Mouse (Mus musculus): ENCODE measurements around the gene Hsd17b12.

The Hsd17b12 gene

DNA sequence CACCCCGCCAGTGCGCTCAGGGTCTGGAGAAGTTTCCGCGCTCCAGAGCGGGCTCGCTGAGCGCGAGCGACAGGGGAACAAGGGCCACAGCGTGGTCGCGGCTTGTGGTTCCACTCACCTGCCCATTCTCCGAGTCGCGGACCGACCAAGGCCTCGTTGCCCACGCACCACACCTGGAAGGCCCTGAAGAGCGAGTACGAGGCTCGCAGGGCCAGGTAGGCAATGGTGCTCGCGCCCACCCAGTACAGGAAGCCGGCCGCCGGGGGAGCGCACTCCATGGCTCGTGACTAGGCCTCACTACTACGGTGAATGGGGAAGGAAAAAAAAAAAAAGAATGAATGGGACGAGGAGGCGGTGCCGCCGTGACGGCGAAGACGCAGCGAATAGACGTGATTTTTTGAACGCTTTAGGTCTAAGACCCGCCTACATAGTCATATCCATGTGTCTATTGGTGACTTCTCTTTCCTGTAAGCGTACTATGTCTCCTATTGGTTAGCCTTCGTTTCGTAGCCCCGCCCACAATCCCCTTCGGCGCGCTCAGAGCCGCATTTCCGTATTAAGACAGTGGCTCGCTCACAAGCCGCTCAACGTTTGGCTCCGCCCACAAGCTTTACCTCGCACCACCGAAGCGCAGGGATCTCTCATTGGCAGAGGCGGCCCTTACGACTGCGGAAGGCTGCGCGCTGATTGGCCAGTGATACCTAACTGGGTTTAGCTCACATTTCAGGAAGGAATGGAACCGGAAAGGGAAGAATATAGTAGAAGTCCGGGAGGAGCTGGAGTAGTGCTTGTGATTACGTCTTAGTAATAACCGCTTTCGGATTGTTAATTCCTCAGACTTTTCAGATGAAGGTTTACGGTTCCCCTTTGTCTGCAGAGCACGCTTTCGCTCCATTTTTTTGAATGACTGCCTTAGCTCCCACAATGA lies at the start of gene Hsd17b12:
Gene Hsd17b12 (minus strand): TSS at position 373 of the 928 bp plus-strand sequence.
- peak; percentile 100 for DNase-seq

DNA sequence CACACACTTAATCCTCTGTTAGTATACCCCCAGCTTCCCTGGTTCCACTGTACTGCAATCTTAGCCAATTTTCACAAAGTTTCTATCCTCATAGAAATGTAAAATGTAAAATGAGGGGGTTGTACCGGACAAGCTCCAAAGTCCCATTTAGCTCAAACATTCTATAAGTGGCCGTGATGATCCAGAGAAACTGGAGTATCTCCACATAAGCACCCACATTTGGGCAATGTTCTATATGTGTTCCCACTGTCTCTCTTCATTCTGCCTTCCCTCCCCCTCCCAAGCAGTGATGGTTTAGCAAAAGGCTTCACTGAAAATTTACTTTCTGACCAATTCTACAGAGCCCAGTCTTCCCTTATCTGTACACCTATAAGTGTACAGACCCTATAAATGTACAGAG lies 27.1 kb upstream of the Hsd17b12 start:
- no peak for DNase-seq

DNA sequence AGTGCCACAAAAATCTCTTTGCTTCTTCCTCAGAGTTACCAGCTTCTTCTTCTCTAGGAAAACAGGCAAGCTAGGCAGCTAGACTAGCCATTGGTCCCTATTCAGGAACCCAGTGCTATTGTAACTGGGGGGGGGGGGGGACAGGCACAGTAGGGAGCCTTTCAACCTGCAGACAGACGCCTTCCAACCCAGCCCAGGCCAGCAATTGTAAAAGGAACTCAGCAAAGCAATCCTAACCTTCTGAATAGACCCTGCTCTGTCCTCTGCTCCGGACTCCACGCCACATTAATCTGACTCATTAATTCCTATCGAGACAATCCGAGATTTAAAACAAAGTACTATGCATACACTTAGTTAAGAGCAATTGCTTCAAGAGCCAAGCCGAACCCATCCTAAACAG lies 26.4 kb upstream of the Hsd17b12 start:
- DNase-seq: no peak

DNA sequence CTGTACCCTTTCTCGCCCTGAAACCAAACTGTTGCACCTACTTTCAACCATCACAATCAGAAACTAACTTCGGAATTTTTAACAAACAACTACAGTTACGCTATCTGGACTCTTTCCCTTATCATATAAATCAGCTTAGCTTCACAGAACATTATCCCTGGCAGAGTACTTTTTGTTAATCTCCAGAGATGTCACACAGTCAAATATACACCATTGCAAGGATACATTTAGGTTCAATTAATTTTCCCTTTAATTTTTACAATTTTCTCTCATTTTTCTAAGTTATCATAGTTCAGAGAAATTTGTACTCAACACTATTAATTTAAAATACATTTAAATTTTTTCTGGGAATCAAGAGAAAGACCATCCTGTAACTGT lies 21.3 kb upstream of the Hsd17b12 start:
- no peak for DNase-seq

DNA sequence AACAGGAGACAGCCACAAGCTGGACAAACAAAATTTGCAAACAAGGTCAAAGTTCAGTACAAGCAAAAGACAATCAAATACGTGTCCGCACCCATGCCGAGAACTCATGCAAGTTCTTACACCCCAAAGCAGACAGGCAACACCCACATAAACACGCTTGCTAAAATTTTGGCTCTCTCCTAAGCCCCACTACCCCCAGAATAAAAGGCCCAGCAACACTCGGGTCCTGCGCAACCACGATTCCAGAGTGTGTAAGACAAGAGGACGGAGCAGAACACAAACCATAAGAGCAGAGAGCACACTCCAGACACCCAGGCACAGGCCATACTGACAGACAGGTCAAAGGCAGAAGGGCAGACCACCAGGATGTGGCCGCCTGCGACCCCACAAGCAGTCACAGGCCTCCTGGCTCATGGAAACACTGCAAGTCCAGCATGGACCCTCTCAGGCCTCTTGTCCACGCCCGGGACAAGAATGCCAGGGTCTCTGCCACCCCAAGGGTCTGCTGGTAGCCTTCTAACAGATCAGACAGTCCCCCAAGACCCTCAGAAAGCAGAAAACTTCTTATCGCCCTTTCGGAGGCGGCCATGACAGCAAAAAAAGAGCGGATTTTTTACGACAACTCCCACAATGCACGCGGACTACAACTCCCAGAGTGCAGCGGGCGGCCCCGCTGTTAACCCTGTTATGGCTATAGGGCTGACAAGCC lies 20.7 kb upstream of the Hsd17b12 start:
- peak; percentile 84 for DNase-seq

DNA sequence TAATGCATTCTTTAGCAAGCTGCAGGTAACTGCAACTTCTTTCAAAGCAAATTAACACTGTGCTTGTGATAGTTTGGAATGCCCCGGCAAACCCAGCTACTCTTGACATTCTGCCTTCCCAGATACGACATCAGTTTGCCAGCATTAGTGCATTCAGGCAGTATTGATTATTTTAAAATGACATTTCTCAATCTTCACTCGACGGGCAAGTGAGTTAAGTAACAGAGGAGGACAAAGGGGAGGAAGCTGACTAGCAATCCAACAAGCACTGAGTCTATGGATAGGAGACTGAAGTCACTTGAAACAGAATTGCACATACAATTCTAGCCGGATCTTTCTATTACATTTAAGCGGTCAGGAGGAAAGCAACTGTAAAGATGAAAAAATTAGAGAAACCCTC lies 19.5 kb upstream of the Hsd17b12 start:
- DNase-seq: no peak

DNA sequence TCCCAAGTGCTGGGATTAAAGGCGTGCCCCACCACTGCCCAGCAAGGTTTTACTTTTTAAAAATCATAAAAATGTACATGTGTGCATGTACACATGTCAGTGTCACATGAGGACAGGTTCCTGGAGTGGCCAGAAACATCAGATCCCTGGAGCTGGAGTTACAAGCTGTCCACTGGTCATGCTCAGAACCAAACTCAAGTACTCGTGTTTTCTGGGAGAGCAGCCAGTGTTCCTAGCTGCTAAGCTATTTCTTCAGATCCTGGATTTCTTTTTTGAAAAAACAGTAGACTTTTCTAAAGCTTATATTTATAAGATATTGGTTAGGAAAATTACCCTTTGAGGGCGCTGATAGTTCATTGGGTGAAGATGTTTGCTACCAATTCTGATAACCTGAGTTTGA lies 18.6 kb upstream of the Hsd17b12 start:
- DNase-seq: no peak

DNA sequence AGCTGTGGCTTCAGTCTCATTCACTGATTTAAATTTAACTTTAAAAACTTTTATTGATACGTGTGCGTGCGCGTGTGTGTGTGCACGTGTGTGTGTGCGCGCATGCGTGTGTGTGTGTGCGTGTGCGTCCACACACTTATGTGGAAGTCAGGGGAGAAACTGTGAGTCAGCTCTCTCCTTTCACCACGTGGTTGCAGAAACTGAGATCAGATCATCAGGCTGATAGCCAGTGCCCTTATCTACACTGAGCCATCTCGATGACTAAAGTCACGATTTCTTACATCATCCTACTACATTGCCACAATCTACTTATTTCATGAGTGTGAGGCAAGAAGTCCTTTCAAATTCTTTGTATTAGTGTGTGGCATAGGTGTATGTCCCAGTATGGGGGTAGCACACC lies 15.8 kb upstream of the Hsd17b12 start:
- no peak for DNase-seq

DNA sequence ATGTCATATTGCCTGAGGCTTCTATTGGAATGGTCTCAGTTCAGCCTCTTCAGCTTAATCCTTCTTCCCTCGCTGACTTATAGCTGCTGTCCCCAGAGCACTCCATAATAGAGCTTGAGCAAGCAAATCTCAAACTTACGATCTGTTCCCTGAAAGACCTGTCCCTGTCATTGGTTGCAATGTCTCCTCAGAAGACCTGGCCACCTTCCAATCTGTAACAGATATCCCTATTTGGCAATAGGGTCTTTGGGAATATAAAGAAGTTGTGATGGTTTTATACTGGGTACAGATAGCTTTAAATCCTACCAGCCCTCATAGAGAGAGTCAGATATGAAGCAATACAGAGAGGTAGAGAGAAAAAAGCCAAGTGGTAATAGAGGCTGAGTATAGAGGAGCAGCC lies 5.4 kb upstream of the Hsd17b12 start:
- DNase-seq: no peak

DNA sequence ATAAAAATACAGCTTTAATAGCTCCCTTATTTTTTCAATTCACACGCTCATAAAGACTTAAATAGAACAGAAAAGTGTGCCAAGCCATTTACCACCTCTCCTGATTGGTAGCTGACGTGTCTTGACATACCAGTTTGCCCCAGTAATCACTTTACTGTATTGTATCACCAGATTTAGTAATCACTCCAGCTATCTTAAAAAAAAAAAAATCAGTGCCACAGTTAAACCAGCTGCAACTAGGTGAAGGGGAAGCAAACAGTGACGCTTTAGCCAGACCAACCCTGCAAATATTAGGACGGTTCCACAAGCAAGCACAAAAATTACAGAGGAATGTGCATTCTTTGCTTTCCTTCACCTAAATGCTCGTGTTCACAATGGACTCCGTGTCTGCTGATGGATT lies 4.4 kb upstream of the Hsd17b12 start:
- DNase-seq: no peak

DNA sequence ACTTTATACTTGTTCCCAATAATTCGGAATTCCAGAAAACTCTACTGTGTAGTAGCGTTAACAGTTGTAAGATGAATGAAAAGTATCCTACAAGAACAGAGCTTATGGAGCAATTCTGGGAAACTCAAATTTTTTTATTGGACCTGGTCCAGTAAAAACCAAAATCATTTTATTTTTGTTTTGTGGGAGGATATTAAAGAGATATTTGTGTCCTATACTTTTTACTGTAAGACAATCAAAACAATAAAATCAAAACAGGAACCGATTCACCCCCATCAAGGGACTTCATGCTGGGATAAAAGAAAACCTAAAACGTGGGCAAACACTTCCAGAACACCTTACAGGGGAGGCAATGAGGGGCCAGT lies 738 bp upstream of the Hsd17b12 start:
- peak; percentile 19 for DNase-seq

DNA sequence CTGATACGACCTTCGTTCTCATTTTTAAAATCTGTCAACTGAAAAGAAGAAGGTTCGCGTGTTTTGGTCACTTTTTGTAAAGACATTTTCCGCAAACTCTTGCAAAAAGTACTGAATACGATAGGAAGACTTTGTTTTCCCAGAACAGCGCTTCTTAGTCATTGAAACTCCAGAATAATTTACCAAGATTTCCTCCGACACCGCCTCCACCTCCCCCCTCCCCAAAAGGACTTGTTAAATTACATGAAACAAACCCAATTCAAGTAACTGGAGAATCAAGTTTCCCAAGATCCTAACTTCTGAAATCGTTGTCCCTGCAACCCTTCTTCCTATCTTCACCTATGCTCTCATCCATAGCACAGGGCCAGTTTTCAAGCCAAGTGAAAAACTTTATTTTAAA lies 713 bp downstream of the Hsd17b12 start:
- DNase-seq: no peak

DNA sequence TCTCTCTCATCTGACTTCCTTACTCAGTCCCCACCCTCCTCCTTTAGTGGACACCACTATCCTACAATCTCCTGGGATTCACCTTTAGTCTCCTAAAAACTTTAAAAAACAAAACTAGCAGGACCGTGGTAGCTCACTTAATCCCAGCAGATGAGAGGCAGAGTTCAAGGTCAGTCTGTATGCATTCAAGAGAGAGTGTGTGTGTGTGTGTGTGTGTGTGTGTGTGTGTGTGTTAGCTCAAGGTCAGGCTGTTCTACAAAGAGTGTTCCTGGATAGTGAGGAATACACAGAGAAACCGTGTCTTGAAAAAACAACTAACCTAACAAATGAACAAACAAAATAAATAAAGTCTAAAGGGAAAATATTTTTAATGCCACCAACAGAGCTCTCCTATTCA lies 12.6 kb downstream of the Hsd17b12 start:
- no peak for DNase-seq

DNA sequence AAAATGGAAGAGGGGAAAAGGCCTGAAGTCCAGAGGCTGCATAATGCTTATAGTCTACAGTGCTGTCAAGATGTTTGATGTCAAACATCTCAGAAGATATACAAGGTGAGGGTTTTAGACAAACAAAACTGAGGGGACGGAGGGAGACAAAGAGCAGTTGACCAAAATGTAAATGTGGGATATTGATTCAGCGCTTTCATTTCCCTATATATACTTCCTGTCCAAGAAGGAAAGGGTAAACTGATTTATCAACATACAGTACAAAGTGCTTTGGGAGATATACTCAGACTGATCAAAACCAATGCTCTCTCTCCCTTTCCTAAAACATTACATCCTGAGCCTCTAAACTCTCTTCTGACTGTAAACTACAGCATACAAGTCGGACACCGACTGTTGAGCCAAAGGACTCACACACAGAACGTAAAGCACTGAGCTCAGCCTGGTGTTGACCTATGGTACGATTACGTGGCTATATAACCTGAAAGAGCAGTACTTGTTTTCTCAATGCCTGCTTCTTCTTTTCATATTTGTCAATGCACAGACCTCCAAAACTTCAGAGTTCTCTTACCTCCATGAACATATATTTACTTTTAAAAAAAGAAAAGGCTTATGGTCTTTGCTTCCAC lies 13.1 kb downstream of the Hsd17b12 start:
- DNase-seq: no peak

DNA sequence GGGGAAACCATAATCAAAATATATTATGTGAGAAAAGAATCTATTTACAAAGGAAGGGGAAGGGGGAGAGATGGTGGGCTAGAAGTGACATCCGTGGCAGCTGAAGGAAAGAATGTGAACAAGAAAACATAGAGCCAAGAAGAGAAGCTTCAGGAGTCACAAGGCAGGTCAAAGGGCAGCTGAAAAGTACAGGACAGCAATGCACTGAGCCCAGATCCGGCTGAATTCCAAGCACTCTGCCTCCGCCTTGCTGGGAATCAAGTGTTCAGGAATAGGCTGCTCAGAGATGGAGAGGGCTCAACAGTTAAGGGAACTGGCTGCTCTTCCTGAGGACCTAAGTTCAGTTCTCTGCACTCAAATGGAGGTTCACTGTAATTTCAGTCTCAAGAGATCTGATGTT lies 16.5 kb downstream of the Hsd17b12 start:
- DNase-seq: no peak

DNA sequence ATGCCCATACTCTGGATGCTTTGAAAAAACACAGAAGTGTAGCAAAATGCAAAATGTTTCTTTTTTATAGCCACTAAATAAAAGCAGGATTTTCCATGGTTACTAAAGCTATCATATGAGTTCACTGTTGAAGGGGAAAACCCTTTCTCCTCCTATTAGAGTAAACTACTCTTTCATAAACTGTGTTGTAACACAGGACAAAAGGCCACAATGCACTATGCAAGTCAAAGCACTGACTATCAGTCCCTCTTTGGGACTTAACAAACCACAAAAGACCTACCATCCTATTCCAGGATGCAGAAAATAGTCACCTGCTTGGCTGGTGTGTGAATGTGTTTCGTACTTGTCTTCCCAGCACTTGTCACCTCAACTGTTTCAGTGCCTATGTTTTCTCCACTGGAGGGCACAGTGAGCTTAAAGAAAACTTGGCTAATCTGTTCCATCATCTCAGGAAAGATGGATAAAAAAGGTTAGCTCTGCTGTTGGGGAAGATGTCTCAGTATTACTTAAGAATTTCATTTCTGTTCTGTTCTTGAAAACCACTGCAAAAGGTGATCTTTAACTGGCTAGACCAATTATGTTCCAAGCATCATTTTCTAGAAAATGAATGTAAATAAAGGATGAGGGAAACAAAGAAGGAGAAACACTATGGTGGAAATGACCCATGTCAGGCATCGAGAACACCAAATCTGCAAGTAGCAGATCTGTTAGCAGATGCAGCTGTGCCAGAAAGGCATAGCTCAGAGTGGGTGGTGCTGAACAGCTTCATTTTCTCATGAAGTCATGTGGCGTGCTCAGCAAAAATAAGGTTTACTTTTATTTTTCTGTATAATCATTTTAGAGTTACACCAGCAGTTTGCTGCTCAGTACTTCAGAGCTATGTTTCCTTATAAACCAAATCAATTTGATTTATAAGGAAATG lies 19.0 kb downstream of the Hsd17b12 start:
- no peak for DNase-seq

DNA sequence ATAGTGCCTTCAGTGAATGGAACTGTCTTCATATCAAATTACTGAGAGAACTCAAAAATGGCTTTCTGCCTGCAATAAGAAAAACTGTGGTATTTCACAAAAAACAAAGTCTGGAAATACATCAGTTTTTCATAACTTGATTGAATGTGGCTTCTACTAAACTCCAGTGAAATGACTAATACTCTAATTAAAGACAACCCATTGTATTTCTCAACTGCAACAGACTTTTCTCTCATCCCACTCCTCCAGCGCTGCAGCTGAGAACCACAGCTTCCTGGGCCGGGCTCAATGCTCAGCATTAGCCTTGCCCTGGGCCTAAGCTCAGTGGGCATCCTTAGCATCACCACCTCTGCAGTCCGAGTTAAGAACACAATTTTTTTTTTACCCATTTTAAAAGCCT lies 20.9 kb downstream of the Hsd17b12 start:
- no peak for DNase-seq

DNA sequence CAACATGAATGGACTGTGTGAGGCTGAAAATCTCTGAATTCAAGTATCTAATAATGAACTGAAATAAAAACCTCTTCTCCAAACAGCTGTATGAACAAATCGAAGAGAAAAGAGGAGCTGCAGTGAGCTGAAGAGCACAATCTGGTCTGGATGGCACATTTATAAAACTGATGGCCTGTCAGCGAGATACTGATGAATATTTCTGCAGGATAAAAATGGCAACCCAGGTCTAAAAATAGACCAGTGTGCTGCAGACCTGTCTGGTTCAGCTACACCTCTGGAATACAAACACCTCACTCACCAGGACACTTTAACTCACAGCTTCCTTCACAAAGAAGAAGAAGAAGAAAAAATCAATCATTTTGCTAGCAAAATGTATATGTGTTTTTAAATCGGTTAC lies 29.3 kb downstream of the Hsd17b12 start:
- DNase-seq: no peak

DNA sequence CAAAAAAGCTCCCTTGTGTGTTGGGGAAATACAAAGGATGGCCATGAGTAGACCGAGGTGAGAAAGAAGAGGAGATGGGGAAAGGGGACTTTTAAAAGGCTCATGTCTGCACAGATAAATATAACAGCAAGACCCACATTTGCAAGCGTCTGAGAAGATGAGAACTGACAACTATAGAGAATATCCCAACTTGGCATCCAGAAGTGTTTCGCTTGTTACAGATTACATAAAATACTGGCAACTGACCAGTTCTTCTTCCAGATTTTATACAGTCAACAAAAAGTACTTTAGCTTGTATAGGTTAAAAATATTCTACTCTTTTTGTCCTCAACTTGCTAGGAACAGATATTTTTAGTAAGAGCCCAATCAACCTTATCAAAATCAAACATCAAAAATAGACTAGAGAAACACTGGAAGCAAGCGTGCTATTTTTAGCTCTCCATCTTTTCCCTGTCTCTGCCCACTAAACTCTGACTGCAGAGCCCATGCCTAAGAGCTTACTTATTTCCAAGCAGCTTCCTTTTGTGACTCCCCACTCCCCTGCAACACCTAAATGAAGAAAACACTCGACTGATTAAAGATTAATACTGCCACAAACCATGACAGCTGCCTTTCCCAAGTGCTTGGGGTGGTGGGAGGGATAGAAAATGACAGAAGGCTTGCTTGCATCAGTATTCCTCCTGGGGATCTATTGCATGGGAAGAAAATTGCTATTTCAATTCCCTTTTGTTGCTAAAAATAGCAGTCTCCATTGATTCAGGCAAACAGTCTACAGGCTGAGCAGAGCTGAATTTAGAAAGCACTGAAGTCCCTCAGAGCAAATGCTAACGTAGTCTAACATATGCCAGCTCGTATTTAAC lies 35.4 kb downstream of the Hsd17b12 start:
- peak; percentile 10 for DNase-seq

DNA sequence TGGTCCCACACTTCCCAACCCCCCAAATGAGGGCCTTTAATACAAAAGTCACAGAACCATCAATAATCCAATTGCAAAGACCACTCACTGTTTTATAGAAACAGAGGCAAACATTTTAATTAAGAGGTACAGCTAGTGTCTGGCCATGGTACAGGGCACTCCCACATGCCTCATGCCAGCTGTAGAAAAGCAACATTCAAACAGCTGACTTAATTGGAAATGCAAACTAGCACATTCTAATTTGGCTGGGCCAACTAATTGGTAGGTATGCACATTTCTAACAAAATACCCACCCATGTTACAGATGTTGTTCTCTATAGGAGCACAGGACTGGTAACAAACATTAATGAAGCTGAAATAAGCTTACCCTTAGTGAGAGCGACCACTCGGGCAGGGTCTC lies 54.0 kb downstream of the Hsd17b12 start:
- DNase-seq: no peak

DNA sequence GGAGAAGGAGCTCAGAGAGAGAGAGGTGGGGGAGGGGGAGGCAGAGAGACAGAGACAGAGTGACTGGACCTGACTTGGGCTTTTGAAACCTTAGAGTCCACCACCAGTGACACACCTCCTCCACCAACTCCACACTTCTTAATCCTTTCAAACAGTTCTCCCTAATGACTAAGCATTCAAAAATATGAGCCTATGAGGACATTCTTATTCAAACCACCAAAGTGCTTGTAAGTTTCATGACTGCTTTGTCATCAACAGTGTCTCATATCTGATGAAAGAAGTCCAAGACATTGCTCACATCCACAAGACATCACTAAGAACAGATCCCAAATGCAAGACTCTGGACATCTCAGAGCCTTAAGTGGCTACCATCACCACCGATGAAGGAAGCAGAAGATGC lies 67.9 kb downstream of the Hsd17b12 start:
- no peak for DNase-seq

DNA sequence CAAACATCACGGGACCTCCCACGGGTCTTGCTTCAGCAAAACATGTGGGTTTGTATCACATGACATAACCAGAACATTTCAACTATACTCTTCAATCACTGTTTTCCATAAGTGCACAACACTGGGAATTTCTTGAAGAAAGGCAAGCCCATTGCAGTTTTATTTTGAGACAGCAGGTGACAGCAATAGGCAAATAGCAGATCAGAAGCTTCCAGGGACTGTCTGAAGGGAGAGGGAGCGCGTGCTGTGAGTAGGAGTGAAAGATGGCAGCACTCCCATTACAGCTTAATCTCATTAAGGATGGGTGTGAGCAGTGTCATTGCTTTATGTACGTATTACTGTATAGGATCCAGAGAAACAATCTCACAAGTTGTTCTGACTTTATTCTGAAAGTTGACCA lies 88.3 kb downstream of the Hsd17b12 start:
- DNase-seq: no peak

Measured in cerebellum, adult 11-12 months (tissue).